In genomic region chr2:173535886-173536285, GRCm38 (mm10) we compare ENCODE assay signal across 28 mouse cellular contexts. TPM values are rescaled to one million over a fixed set of nuclear protein-coding genes. Genes with fewer than 3 reads are reported as not detected.
DNase-seq lines count a peak whose midpoint lies in the region; ATAC-seq lines count a peak whose summit lies in the region.
"Had no signal": no experiment of that assay in that cellular context is flagged by ENCODE, and none has a peak within 500 bp of the region (broad histone marks: within the 10 kb centered on the region; RNA-seq: fewer than 3 reads in every experiment).

No protein-coding gene starts in this region.

- no peak overlapping the region for H3K4me2 ChIP-seq in hindbrain, embryonic 16.5 days (ENCODE audit: low read length)
- H3K4me2 ChIP-seq in hindbrain, embryonic 14.5 days (replicated peaks) = no peak overlapping the region
- no peak overlapping the region for H3K4me2 ChIP-seq in kidney, embryonic 14.5 days (replicated peaks; ENCODE audit: low read depth, low read length)
- no peak overlapping the region for H3K4me2 ChIP-seq in forebrain, embryonic 15.5 days (replicated peaks)
- H3K4me2 ChIP-seq: heart, embryonic 11.5 days; liver, embryonic 15.5 days had no signal

- H3K27me3 ChIP-seq in hindbrain, embryonic 16.5 days (replicated peaks; ENCODE audit: control insufficient read depth, insufficient read depth, low read length) = no peaks in the 10 kb centered on the region
- no peaks in the 10 kb centered on the region for H3K27me3 ChIP-seq in hindbrain, embryonic 14.5 days (ENCODE audit: control insufficient read depth, insufficient read depth, low read length)
- no peaks in the 10 kb centered on the region for H3K27me3 ChIP-seq in kidney, embryonic 14.5 days (ENCODE audit: control insufficient read depth, insufficient read depth, low read length)
- no peaks in the 10 kb centered on the region for H3K27me3 ChIP-seq in forebrain, embryonic 15.5 days
- H3K27me3 ChIP-seq: liver, embryonic 15.5 days had no signal

- H3K4me3 ChIP-seq in hindbrain, embryonic 16.5 days (ENCODE audit: low read length) = no peak overlapping the region
- no peak overlapping the region for H3K4me3 ChIP-seq in hindbrain, embryonic 14.5 days (replicated peaks; ENCODE audit: low read length)
- H3K4me3 ChIP-seq in kidney, embryonic 14.5 days (ENCODE audit: low read length) = no peak overlapping the region
- H3K4me3 ChIP-seq in forebrain, embryonic 15.5 days = no peak overlapping the region
- H3K4me3 ChIP-seq: forebrain, embryonic 10.5 days; liver, embryonic 15.5 days; megakaryocyte, embryonic 14.5 days; myocyte had no signal

- no peaks in the 10 kb centered on the region for H3K9me3 ChIP-seq in hindbrain, embryonic 16.5 days (ENCODE audit: control insufficient read depth, low read length)
- no peaks in the 10 kb centered on the region for H3K9me3 ChIP-seq in hindbrain, embryonic 14.5 days (ENCODE audit: control insufficient read depth, low read length)
- H3K9me3 ChIP-seq in kidney, embryonic 14.5 days (ENCODE audit: control insufficient read depth, low read length) = no peaks in the 10 kb centered on the region
- no peaks in the 10 kb centered on the region for H3K9me3 ChIP-seq in forebrain, embryonic 15.5 days
- H3K9me3 ChIP-seq: forebrain, embryonic 10.5 days; liver, embryonic 15.5 days; megakaryocyte, embryonic 14.5 days had no signal

- H3K4me1 ChIP-seq in hindbrain, embryonic 16.5 days (ENCODE audit: control insufficient read depth, insufficient read depth, low read depth, low read length) = no peaks in the 10 kb centered on the region
- H3K4me1 ChIP-seq in hindbrain, embryonic 14.5 days (replicated peaks; ENCODE audit: control insufficient read depth, insufficient read depth, low read length) = 0 out of 2 replicates have a peak, but pooled peaks cover 4% of the 10 kb centered on the region
- H3K4me1 ChIP-seq in kidney, embryonic 14.5 days (ENCODE audit: control insufficient read depth, insufficient read depth, low read length) = no peaks in the 10 kb centered on the region
- no peaks in the 10 kb centered on the region for H3K4me1 ChIP-seq in forebrain, embryonic 15.5 days
- H3K4me1 ChIP-seq: liver, embryonic 15.5 days had no signal

- no peaks in the 10 kb centered on the region for H3K36me3 ChIP-seq in hindbrain, embryonic 16.5 days (ENCODE audit: control insufficient read depth, insufficient read depth, low read length)
- no peaks in the 10 kb centered on the region for H3K36me3 ChIP-seq in hindbrain, embryonic 14.5 days (replicated peaks; ENCODE audit: control insufficient read depth, insufficient read depth)
- H3K36me3 ChIP-seq in kidney, embryonic 14.5 days (ENCODE audit: control insufficient read depth, insufficient read depth, low read length) = no peaks in the 10 kb centered on the region
- H3K36me3 ChIP-seq in forebrain, embryonic 15.5 days = no peaks in the 10 kb centered on the region
- H3K36me3 ChIP-seq: forebrain, embryonic 10.5 days; G1E; liver, embryonic 15.5 days had no signal

- 93% methylated on average over 9 of the region's 9 CpGs for WGBS in hindbrain, embryonic 16.5 days
- 90% methylated on average over 9 of the region's 9 CpGs for WGBS in hindbrain, embryonic 14.5 days
- WGBS in kidney, embryonic 14.5 days = 59% methylated on average over 9 of the region's 9 CpGs
- 94% methylated on average over 9 of the region's 9 CpGs for WGBS in forebrain, embryonic 15.5 days

- ATAC-seq in hindbrain, embryonic 16.5 days = peak; percentile 9; the same call in 1 of the 2 replicates
- ATAC-seq in hindbrain, embryonic 14.5 days (ENCODE audit: low FRiP score) = no peak
- peak; percentile 50; the same call in 1 of the 2 replicates for ATAC-seq in kidney, embryonic 14.5 days (ENCODE audit: low FRiP score, low TSS enrichment)
- ATAC-seq in megakaryocyte progenitor cell, adult 5-6 weeks (replicated peaks; ENCODE audit: poor library complexity) = no peak
- no peak for ATAC-seq in forebrain, embryonic 15.5 days (replicated peaks)
- ATAC-seq: inflammation-experienced regulatory T-cells, adult 6 months; lung, postnatal 0 days had no signal

- no peak overlapping the region for H3K27ac ChIP-seq in hindbrain, embryonic 16.5 days (ENCODE audit: low read depth, low read length)
- no peak overlapping the region for H3K27ac ChIP-seq in hindbrain, embryonic 14.5 days
- H3K27ac ChIP-seq in kidney, embryonic 14.5 days (ENCODE audit: low read depth, low read length) = no peak overlapping the region
- no peak overlapping the region for H3K27ac ChIP-seq in forebrain, embryonic 15.5 days (replicated peaks)
- H3K27ac ChIP-seq: forebrain, embryonic 10.5 days; liver, embryonic 15.5 days had no signal

- no peak for DNase-seq in hindbrain, embryonic 14.5 days (ENCODE audit: low spot score)
- DNase-seq in kidney, postnatal 36 days = peak; percentile 64
- DNase-seq in cerebellum, postnatal 25 days = no peak
- no peak for DNase-seq in right cerebral cortex, adult 18-20 months
- DNase-seq: adrenal gland, postnatal 25 days; heart, postnatal 10 days; midbrain, embryonic 14.5 days; spleen, adult 18-20 months had no signal

- no peak overlapping the region for H3K9ac ChIP-seq in hindbrain, embryonic 16.5 days (ENCODE audit: low read depth, low read length)
- H3K9ac ChIP-seq in hindbrain, embryonic 14.5 days = no peak overlapping the region
- H3K9ac ChIP-seq in kidney, embryonic 14.5 days (ENCODE audit: low read depth, low read length) = no peak overlapping the region
- H3K9ac ChIP-seq in forebrain, embryonic 15.5 days (replicated peaks) = no peak overlapping the region
- H3K9ac ChIP-seq: liver, embryonic 15.5 days had no signal

RNA-seq across cellular contexts. Expression of gene 1700021F07Rik, which starts 13.5 kb away (rescaled TPM):
- not detected in 2 replicates for polyA plus RNA-seq in hindbrain, embryonic 16.5 days (2015; fragmentation: Nextera tagmentation; extraction: Ambion mirVana)
- not detected in 2 replicates for polyA plus RNA-seq in hindbrain, embryonic 14.5 days (2014; fragmentation: Nextera tagmentation; extraction: Ambion mirVana)
- polyA plus RNA-seq in kidney, embryonic 14.5 days (2014; fragmentation: Nextera tagmentation; extraction: Ambion mirVana) = not detected in 2 replicates
- not detected in 2 replicates for total RNA-seq in megakaryocyte progenitor cell, adult 5-6 weeks (2015)
- not detected in 2 replicates for total RNA-seq in megakaryocyte progenitor cell, adult 5-6 weeks (2017)
- polyA plus RNA-seq in forebrain, embryonic 15.5 days (2015; fragmentation: Nextera tagmentation; extraction: Ambion mirVana) = not detected in 2 replicates
- total RNA-seq: adrenal gland, postnatal 25 days; G1E; gastrocnemius, adult 18-20 months; granulocyte monocyte progenitor cell, adult 5-6 weeks; heart, postnatal 10 days; left cerebral cortex, adult 8-10 months had no signal
- polyA plus RNA-seq: forebrain, embryonic 10.5 days; G1E; heart, embryonic 11.5 days; hindbrain, embryonic 11.5 days; inflammation-experienced regulatory T-cells, adult 6 months; limb, embryonic 11.5 days; liver, embryonic 15.5 days; lung, postnatal 0 days; midbrain, embryonic 14.5 days; myocyte; neural tube, embryonic 14.5 days; stomach, embryonic 16.5 days; thymus, postnatal 0 days had no signal

RNA-seq across cellular contexts. Expression of gene Ankrd60, which starts 42.3 kb away (rescaled TPM):
- polyA plus RNA-seq in hindbrain, embryonic 16.5 days (2015; fragmentation: Nextera tagmentation; extraction: Ambion mirVana) = not detected in 2 replicates
- polyA plus RNA-seq in hindbrain, embryonic 14.5 days (2014; fragmentation: Nextera tagmentation; extraction: Ambion mirVana) = not detected in 2 replicates
- not detected in 2 replicates for polyA plus RNA-seq in kidney, embryonic 14.5 days (2014; fragmentation: Nextera tagmentation; extraction: Ambion mirVana)
- 0.88 TPM in 1 of 2 replicates, not detected in the other for total RNA-seq in megakaryocyte progenitor cell, adult 5-6 weeks (2015)
- total RNA-seq in megakaryocyte progenitor cell, adult 5-6 weeks (2017) = not detected in 2 replicates
- polyA plus RNA-seq in forebrain, embryonic 15.5 days (2015; fragmentation: Nextera tagmentation; extraction: Ambion mirVana) = not detected in 2 replicates
- total RNA-seq: adrenal gland, postnatal 25 days; G1E; gastrocnemius, adult 18-20 months; granulocyte monocyte progenitor cell, adult 5-6 weeks; heart, postnatal 10 days; left cerebral cortex, adult 8-10 months had no signal
- polyA plus RNA-seq: forebrain, embryonic 10.5 days; G1E; heart, embryonic 11.5 days; hindbrain, embryonic 11.5 days; inflammation-experienced regulatory T-cells, adult 6 months; limb, embryonic 11.5 days; liver, embryonic 15.5 days; lung, postnatal 0 days; midbrain, embryonic 14.5 days; myocyte; neural tube, embryonic 14.5 days; stomach, embryonic 16.5 days had no signal

Comparison
In these comparisons a context has a peak if more than half of its experiments do, and no peak if none do; other contexts are left out.
1. ATAC-seq: peak in hindbrain, embryonic 16.5 days (single experiment) and kidney, embryonic 14.5 days (single experiment); none in hindbrain, embryonic 14.5 days (single experiment), megakaryocyte progenitor cell, adult 5-6 weeks (single experiment) and forebrain, embryonic 15.5 days (single experiment).
2. DNase-seq: peak in kidney, postnatal 36 days (2 of 2); none in hindbrain, embryonic 14.5 days (single experiment), cerebellum, postnatal 25 days (0 of 2) and right cerebral cortex, adult 18-20 months (single experiment).